Mouse (Mus musculus) kidney, adult 2 months (tissue): ENCODE data around the gene Grk3. TPM values are rescaled to one million over a fixed set of nuclear protein-coding genes. Genes with fewer than 3 reads are reported as not detected.
A peak's percentile ranks its signal among the peaks of the same experiment; 100 is the strongest.

ENCODE experiments used
- DNase-seq: peaks from one replicate; pipeline ENCODE4 v3.0.0; 2021
- H3K27ac ChIP-seq: fragments of 200-500 bp; 2 replicates; pipeline ENCODE4 v1.5.1; 2012; ENCODE audit warnings: low read depth, low read length, control low read depth, inconsistent platforms; ENCODE audit not compliant: insufficient read depth
- H3K27me3 ChIP-seq: fragments of 200-500 bp; replicated peaks from 2 replicates; pipeline ENCODE4 v1.6.1; 2012; ENCODE audit warnings: mild to moderate bottlenecking, moderate library complexity, low read length, inconsistent platforms; ENCODE audit not compliant: control insufficient read depth, insufficient read depth
- H3K36me3 ChIP-seq: fragments of 200-500 bp; 2 replicates; pipeline ENCODE4 v1.6.1; 2012; ENCODE audit warnings: mild to moderate bottlenecking, moderate library complexity, low read length, inconsistent platforms; ENCODE audit not compliant: control insufficient read depth, insufficient read depth
- H3K4me1 ChIP-seq: fragments of 200-500 bp; 2 replicates; pipeline ENCODE4 v1.6.1; 2011; ENCODE audit warnings: low read length; ENCODE audit not compliant: control insufficient read depth, insufficient read depth
- H3K4me3 ChIP-seq: fragments of 200-500 bp; 2 replicates; pipeline ENCODE4 v1.5.1; 2011; ENCODE audit warnings: mild to moderate bottlenecking, low read depth, low read length, control low read depth; ENCODE audit not compliant: insufficient read depth
- CTCF ChIP-seq: fragments of 200-500 bp; conservative IDR thresholded peaks from 2 replicates; pipeline ENCODE4 v1.5.1; 2011; ENCODE audit warnings: low read depth, mild to moderate bottlenecking, control low read depth, low read length, moderate library complexity, mixed read lengths; ENCODE audit not compliant: insufficient read depth, insufficient read length
- POLR2A ChIP-seq: fragments of 200-500 bp; IDR thresholded peaks from one replicate; pipeline ENCODE4 v1.6.1; 2011; ENCODE audit warnings: low read depth, low read length, control low read depth
- WGBS: fragments of 180-500 bp; shearing (Covaris S2); methylation state at CpG from one replicate; pipeline ENCODE4 v1.1.7; 2018; 5-methylcytosine and 5-hydroxymethylcytosine counted together
- polyA plus RNA-seq: library from polyadenylated mRNA; depleted of rRNA; stranded (reverse); fragments of >200 nt; gene quantifications from 2 replicates; pipeline ENCODE4 v1.2.3, GENCODE M21; 2012

Gene Grk3
- polyA plus RNA-seq, 1 experiment: 5.9 TPM

GRCm38 (mm10) chr5:113018190-113018589, 2.6 kb upstream of the Grk3 start:
- H3K4me1 ChIP-seq: no peaks in the 10 kb centered on the region
- no peak overlapping the region for H3K27ac ChIP-seq
- no peaks in the 10 kb centered on the region for H3K27me3 ChIP-seq
- TF ChIP-seq POLR2A (no peak), CTCF (no peak)
- no peaks in the 10 kb centered on the region for H3K36me3 ChIP-seq
- DNase-seq: no peak
- 73% methylated on average over 8 of the region's 8 CpGs for WGBS
- H3K4me3 ChIP-seq: no peak overlapping the region

GRCm38 (mm10) chr5:113017004-113017403, 1.4 kb upstream of the Grk3 start:
- WGBS: 94% methylated on average over 1 of the region's 1 CpGs
- TF ChIP-seq POLR2A: no peak
- no peak for TF ChIP-seq CTCF
- Histone ChIP-seq H3K4me1 (no peaks in the 10 kb centered on the region), H3K27ac (no peak overlapping the region), H3K27me3 (no peaks in the 10 kb centered on the region), H3K36me3 (no peaks in the 10 kb centered on the region), H3K4me3 (no peak overlapping the region)
- no peak for DNase-seq

- WGBS: 2% methylated on average over 14 of the region's 14 CpGs
- Histone ChIP-seq H3K4me3 (peak overlapping the region; percentile 56), H3K36me3 (no peaks in the 10 kb centered on the region), H3K27ac (no peak overlapping the region), H3K27me3 (no peaks in the 10 kb centered on the region), H3K4me1 (no peaks in the 10 kb centered on the region)
- no peak for TF ChIP-seq POLR2A
- TF ChIP-seq CTCF: no peak
- peak; percentile 45 for DNase-seq
These were observed 769 bp downstream of the Grk3 start for GRCm38 (mm10) chr5:113014808-113015235.

GRCm38 (mm10) chr5:113014111-113014807, 1.3 kb downstream of the Grk3 start:
- TF ChIP-seq CTCF: no peak
- TF ChIP-seq POLR2A: no peak
- peak overlapping the region; percentile 56 for H3K4me3 ChIP-seq
- WGBS: 44% methylated on average over 16 of the region's 16 CpGs
- H3K27me3 ChIP-seq: no peaks in the 10 kb centered on the region
- no peak overlapping the region for H3K27ac ChIP-seq
- H3K36me3 ChIP-seq: no peaks in the 10 kb centered on the region
- H3K4me1 ChIP-seq: no peaks in the 10 kb centered on the region
- DNase-seq: peak; percentile 22

GRCm38 (mm10) chr5:113011926-113012325, 3.7 kb downstream of the Grk3 start:
- Histone ChIP-seq H3K36me3 (no peaks in the 10 kb centered on the region), H3K27me3 (no peaks in the 10 kb centered on the region), H3K4me3 (no peak overlapping the region), H3K4me1 (no peaks in the 10 kb centered on the region), H3K27ac (no peak overlapping the region)
- 81% methylated on average over 10 of the region's 10 CpGs for WGBS
- no peak for TF ChIP-seq POLR2A
- TF ChIP-seq CTCF: no peak
- no peak for DNase-seq

- Histone ChIP-seq H3K4me1 (no peaks in the 10 kb centered on the region), H3K27me3 (no peaks in the 10 kb centered on the region), H3K36me3 (no peaks in the 10 kb centered on the region), H3K4me3 (no peak overlapping the region), H3K27ac (no peak overlapping the region)
- no peak for DNase-seq
- TF ChIP-seq POLR2A: no peak
- no peak for TF ChIP-seq CTCF
- WGBS: 88% methylated on average over 8 of the region's 8 CpGs
These were observed 6.3 kb downstream of the Grk3 start for GRCm38 (mm10) chr5:113009183-113009820.

- H3K36me3 ChIP-seq: no peaks in the 10 kb centered on the region
- 89% methylated on average over 2 of the region's 2 CpGs for WGBS
- no peaks in the 10 kb centered on the region for H3K27me3 ChIP-seq
- no peaks in the 10 kb centered on the region for H3K4me1 ChIP-seq
- TF ChIP-seq POLR2A: no peak
- no peak for TF ChIP-seq CTCF
- no peak for DNase-seq
- H3K4me3 ChIP-seq: no peak overlapping the region
- H3K27ac ChIP-seq: no peak overlapping the region
These were observed 7.1 kb downstream of the Grk3 start for GRCm38 (mm10) chr5:113008496-113008895.
